Mouse (Mus musculus) ES-Bruce4 (cell line): Measurements from ENCODE around the gene Pus7l. TPM values are rescaled to one million over a fixed set of nuclear protein-coding genes. Genes with fewer than 3 reads are reported as not detected.

Experiments
- H3K27ac ChIP-seq: 2 replicates; pipeline ENCODE4 v1.5.1; 2012; ENCODE audit warnings: low read length, inconsistent platforms; ENCODE audit not compliant: insufficient read depth
- H3K27me3 ChIP-seq: 2 replicates; pipeline ENCODE4 v1.6.1; 2012; ENCODE audit warnings: mild to moderate bottlenecking, low read length, inconsistent platforms; ENCODE audit not compliant: control insufficient read depth, poor library complexity, insufficient read depth, severe bottlenecking
- H3K36me3 ChIP-seq: 2 replicates; pipeline ENCODE4 v1.6.1; 2012; ENCODE audit warnings: inconsistent platforms, mild to moderate bottlenecking, low read length, moderate library complexity; ENCODE audit not compliant: control insufficient read depth, poor library complexity, insufficient read depth, severe bottlenecking
- H3K4me1 ChIP-seq: one replicate; pipeline ENCODE4 v1.8.1; 2011; ENCODE audit warnings: low read length; ENCODE audit not compliant: control insufficient read depth, insufficient read depth
- H3K4me3 ChIP-seq: 2 replicates; pipeline ENCODE4 v1.5.1; 2011; ENCODE audit warnings: low read depth, mild to moderate bottlenecking, low read length
- H3K9ac ChIP-seq: 2 replicates; pipeline ENCODE4 v1.6.1; 2012; ENCODE audit warnings: low read depth, mild to moderate bottlenecking, inconsistent platforms; ENCODE audit not compliant: poor library complexity, severe bottlenecking
- H3K9me3 ChIP-seq: replicated peaks from 2 replicates; pipeline ENCODE4 v1.6.1; 2012; ENCODE audit warnings: mild to moderate bottlenecking, low read length, inconsistent platforms; ENCODE audit not compliant: control insufficient read depth, poor library complexity, insufficient read depth, severe bottlenecking
- CTCF ChIP-seq: IDR thresholded peaks from one replicate; pipeline ENCODE4 v1.8.1; 2011; ENCODE audit warnings: low read depth, low read length
- EP300 ChIP-seq: IDR thresholded peaks from 2 replicates; pipeline ENCODE4 v1.6.1; 2011; ENCODE audit warnings: low read depth, low read length; ENCODE audit not compliant: insufficient read depth
- POLR2A ChIP-seq: IDR thresholded peaks from one replicate; pipeline ENCODE4 v1.8.1; 2011; ENCODE audit warnings: low read length; ENCODE audit not compliant: insufficient read depth
- polyA plus RNA-seq: library from polyadenylated mRNA; stranded (reverse); fragments of >200 nt; gene quantifications from 2 replicates; pipeline ENCODE4 v1.2.4, GENCODE M21; 2011; ENCODE audit warnings: low read depth; ENCODE audit not compliant: missing spikeins, insufficient read depth, insufficient read length

Pus7l gene
- polyA plus RNA-seq, 1 experiment: 7.3 TPM

DNA sequence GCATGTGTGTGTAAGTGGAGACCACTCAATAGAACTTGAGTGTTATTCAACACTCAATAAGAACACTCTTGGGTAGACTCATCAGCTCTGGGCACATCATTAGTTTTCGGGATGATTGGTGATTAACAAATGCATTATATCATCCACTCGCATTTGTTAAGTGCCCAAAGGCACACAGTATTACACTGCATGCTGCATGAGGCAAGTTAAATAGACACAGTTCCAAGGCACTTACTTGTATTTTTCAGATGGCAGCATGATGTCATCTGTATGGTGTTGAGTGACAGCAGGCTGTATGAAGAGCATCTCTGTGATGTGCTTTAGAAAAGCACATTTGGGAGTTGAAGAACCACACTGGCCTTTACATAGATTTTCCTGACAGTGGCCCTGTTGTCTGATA is 60.8 kb downstream of the Pus7l start:
- Histone ChIP-seq H3K9ac (no peak overlapping the region), H3K4me3 (no peak overlapping the region), H3K36me3 (no peaks in the 10 kb centered on the region), H3K4me1 (no peaks in the 10 kb centered on the region), H3K27ac (no peak overlapping the region), H3K27me3 (no peaks in the 10 kb centered on the region), H3K9me3 (peaks cover 7% of the 10 kb centered on the region; the same call in 1 of the 2 replicates)
- TF ChIP-seq POLR2A (no peak), EP300 (no peak)

- Histone ChIP-seq H3K27me3 (no peaks in the 10 kb centered on the region), H3K9me3 (no peaks in the 10 kb centered on the region; the same call in 1 of the 2 replicates), H3K9ac (no peak overlapping the region), H3K4me1 (no peaks in the 10 kb centered on the region), H3K36me3 (no peaks in the 10 kb centered on the region), H3K4me3 (no peak overlapping the region), H3K27ac (no peak overlapping the region)
- no peak for TF ChIP-seq POLR2A
- TF ChIP-seq CTCF: no peak
- no peak for TF ChIP-seq EP300
These were observed 62.6 kb downstream of the Pus7l start for GRCm38 (mm10) chr15:94480792-94481191.

GRCm38 (mm10) chr15:94480248-94480647 is 63.1 kb downstream of the Pus7l start:
- no peak overlapping the region for H3K27ac ChIP-seq
- no peak overlapping the region for H3K4me3 ChIP-seq
- no peaks in the 10 kb centered on the region for H3K27me3 ChIP-seq
- H3K36me3 ChIP-seq: no peaks in the 10 kb centered on the region
- H3K9me3 ChIP-seq: no peaks in the 10 kb centered on the region; the same call in 1 of the 2 replicates
- H3K9ac ChIP-seq: no peak overlapping the region
- H3K4me1 ChIP-seq: no peaks in the 10 kb centered on the region
- no peak for TF ChIP-seq POLR2A
- TF ChIP-seq EP300: no peak
- TF ChIP-seq CTCF: no peak

GRCm38 (mm10) chr15:94479513-94480136 is 63.7 kb downstream of the Pus7l start:
- TF ChIP-seq EP300: no peak
- TF ChIP-seq CTCF: no peak
- no peak for TF ChIP-seq POLR2A
- Histone ChIP-seq H3K4me3 (no peak overlapping the region), H3K27ac (no peak overlapping the region), H3K27me3 (no peaks in the 10 kb centered on the region), H3K9ac (no peak overlapping the region), H3K4me1 (no peaks in the 10 kb centered on the region), H3K36me3 (no peaks in the 10 kb centered on the region), H3K9me3 (no peaks in the 10 kb centered on the region; the same call in 1 of the 2 replicates)

DNA sequence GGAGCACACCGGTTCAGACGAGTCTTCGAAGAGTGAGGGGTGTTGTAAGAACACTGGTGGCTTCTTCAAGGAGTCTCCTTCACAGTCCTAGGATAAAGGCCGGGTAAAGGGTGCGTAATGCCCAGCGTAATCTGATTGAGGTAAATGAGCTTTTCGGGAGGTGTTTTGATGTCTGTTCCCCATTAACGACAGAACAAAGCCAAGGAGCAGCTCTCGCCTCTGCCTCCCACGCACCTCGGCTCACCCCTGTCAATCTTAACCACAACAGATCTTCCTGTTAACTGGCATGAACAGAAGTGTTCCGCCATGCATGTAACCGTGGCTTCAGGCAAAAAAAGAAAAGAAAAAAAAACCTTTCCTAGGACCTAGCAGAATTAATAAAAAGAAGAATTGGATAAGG is 64.6 kb downstream of the Pus7l start:
- no peak overlapping the region for H3K27ac ChIP-seq
- no peak overlapping the region for H3K9ac ChIP-seq
- H3K4me3 ChIP-seq: no peak overlapping the region
- H3K9me3 ChIP-seq: no peaks in the 10 kb centered on the region; the same call in none of the 2 replicates
- TF ChIP-seq POLR2A (no peak), EP300 (no peak), CTCF (no peak)
- no peaks in the 10 kb centered on the region for H3K36me3 ChIP-seq
- no peaks in the 10 kb centered on the region for H3K27me3 ChIP-seq
- H3K4me1 ChIP-seq: no peaks in the 10 kb centered on the region

GRCm38 (mm10) chr15:94477287-94477686 is 66.1 kb downstream of the Pus7l start:
- Histone ChIP-seq H3K9ac (no peak overlapping the region), H3K27ac (no peak overlapping the region), H3K9me3 (no peaks in the 10 kb centered on the region; the same call in none of the 2 replicates), H3K36me3 (no peaks in the 10 kb centered on the region), H3K4me1 (no peaks in the 10 kb centered on the region), H3K4me3 (no peak overlapping the region), H3K27me3 (no peaks in the 10 kb centered on the region)
- TF ChIP-seq EP300 (no peak), POLR2A (no peak), CTCF (no peak)
